Mouse (Mus musculus): Measurements from ENCODE around the gene Hagh. TPM values are rescaled to one million over a fixed set of nuclear protein-coding genes. Genes with fewer than 3 reads are reported as not detected.

Gene Hagh
- polyA plus RNA-seq, 1 experiment from 2014 or later: 75.6 TPM

DNA sequence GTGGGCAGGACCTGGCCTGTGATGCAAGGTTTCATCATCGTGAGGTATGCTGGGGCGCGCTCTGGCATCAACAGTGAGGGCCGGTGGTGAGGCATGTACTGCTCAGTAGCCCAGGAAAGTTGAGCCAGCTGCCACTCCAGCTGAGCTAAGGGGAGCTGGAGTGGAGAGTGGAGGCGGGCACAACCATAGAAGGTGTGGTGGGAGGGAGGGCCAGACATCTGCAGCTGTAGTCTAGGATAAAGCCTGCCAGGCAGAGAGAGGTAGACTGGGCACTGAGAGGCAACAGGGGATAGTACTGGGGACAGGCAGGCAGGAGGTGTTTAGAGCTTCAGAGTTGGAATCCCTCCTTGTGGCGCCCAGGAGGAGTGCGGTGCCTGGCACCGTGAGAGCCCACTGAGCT is 20.1 kb downstream of the Hagh start:
- no peaks in the 10 kb centered on the region for H3K27me3 ChIP-seq (ENCODE audit: insufficient read depth, low read length)
- ATAC-seq (ENCODE audit: low FRiP score, low TSS enrichment): no peak

DNA sequence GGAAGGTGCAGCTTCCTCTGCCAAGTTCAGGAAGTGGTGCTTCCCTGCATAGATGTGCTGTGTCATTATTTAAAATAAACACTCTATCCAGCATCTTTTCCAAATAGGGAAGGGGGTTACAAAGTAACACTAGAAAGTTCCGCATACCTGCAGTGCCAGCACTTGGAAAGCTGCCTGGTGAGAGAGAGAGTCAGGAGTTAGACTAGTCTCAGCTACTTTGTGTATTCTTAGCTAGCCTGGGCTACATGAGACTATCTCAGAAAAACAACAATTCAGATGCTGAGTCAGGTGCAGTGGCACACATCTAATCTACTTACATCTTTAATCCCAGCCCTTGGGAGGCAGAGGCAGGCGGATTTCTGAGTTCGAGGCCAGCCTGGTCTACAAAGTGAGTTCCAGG is 21.8 kb downstream of the Hagh start:
- Histone ChIP-seq H3K9me3 (ENCODE audit: low read length) (no peaks in the 10 kb centered on the region), H3K27ac (ENCODE audit: low read length) (no peak overlapping the region), H3K4me3 (ENCODE audit: low read length) (no peak overlapping the region), H3K4me1 (ENCODE audit: insufficient read depth, low read length) (no peaks in the 10 kb centered on the region), H3K36me3 (ENCODE audit: insufficient read depth, low read length) (peaks cover 22% of the 10 kb centered on the region), H3K4me2 (replicated peaks; ENCODE audit: low read depth, low read length) (no peak overlapping the region), H3K27me3 (ENCODE audit: insufficient read depth, low read length) (no peaks in the 10 kb centered on the region), H3K9ac (replicated peaks; ENCODE audit: low read length) (no peak overlapping the region)
- no peak for ATAC-seq (ENCODE audit: low FRiP score, low TSS enrichment)
- WGBS: 89% methylated on average over 3 of the region's 3 CpGs

More for the DNA sequence above, 20.1 kb downstream of the Hagh start:
- Histone ChIP-seq H3K4me1 (ENCODE audit: insufficient read depth, low read length) (no peaks in the 10 kb centered on the region), H3K36me3 (ENCODE audit: insufficient read depth, low read length) (peaks cover 29% of the 10 kb centered on the region), H3K9me3 (ENCODE audit: low read length) (no peaks in the 10 kb centered on the region), H3K4me2 (replicated peaks; ENCODE audit: low read depth, low read length) (no peak overlapping the region), H3K9ac (replicated peaks; ENCODE audit: low read length) (no peak overlapping the region), H3K27ac (ENCODE audit: low read length) (no peak overlapping the region), H3K4me3 (ENCODE audit: low read length) (no peak overlapping the region)
- 93% methylated on average over 8 of the region's 8 CpGs for WGBS

DNA sequence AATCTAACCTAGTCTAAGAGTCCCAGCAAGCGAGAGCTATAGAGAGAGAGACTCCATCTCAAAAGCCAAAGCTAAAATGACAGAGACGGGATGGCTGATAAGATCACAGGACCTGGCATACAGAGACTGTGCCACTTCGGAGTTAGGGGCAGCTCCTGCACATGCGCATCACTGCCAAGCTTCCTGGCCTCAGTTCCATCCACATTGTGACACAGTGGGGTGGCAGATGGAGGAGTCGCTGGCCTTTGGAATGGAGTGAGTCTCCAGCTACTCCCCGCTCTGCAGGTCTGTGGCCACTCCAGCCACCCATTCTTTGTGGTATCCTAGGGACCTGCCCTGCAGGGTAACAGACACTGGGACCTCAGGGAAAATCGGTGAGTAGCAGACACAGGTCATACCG is 25.8 kb downstream of the Hagh start, which contains the start of gene Igfals:
Gene Igfals (plus strand): TSS at position 222 of the 400 bp plus-strand sequence.
- Histone ChIP-seq H3K4me3 (ENCODE audit: low read length) (no peak within 1 kb of the TSS), H3K4me2 (replicated peaks; ENCODE audit: low read depth, low read length) (no peak within 1 kb of the TSS), H3K9me3 (ENCODE audit: low read length) (no peaks in the 10 kb centered on the region), H3K9ac (replicated peaks; ENCODE audit: low read length) (no peak within 1 kb of the TSS), H3K36me3 (ENCODE audit: insufficient read depth, low read length) (peaks cover 17% of the 10 kb centered on the region), H3K4me1 (ENCODE audit: insufficient read depth, low read length) (no peaks in the 10 kb centered on the region), H3K27me3 (ENCODE audit: insufficient read depth, low read length) (no peaks in the 10 kb centered on the region), H3K27ac (ENCODE audit: low read length) (no peak within 1 kb of the TSS)
- ATAC-seq (ENCODE audit: low FRiP score, low TSS enrichment): no peak
- 92% methylated on average over 8 of the region's 8 CpGs for WGBS

DNA sequence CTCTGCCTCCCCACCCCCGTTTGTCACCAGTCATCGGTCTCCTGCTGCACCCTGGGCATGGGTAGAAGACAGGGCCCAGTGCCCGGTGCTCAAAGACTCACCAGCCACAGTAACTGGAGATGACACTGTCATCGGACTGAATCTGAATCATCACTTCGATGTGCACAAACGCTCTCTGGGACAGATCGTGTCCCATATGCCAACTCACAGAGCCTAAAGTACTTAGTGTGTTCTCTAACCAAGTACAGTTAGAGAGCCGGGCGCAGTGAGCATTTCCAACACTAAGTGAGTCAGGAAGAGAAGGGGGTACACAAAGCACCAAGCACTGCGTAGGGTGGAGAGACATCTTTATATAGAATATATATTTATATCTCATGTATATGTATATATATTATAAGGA is 28.0 kb downstream of the Hagh start:
- H3K4me1 ChIP-seq (ENCODE audit: insufficient read depth, low read length): no peaks in the 10 kb centered on the region
- no peak overlapping the region for H3K9ac ChIP-seq (replicated peaks; ENCODE audit: low read length)
- 92% methylated on average over 10 of the region's 10 CpGs for WGBS
- ATAC-seq (ENCODE audit: low FRiP score, low TSS enrichment): no peak
- no peaks in the 10 kb centered on the region for H3K27me3 ChIP-seq (ENCODE audit: insufficient read depth, low read length)
- no peak overlapping the region for H3K27ac ChIP-seq (ENCODE audit: low read length)
- no peaks in the 10 kb centered on the region for H3K9me3 ChIP-seq (ENCODE audit: low read length)
- no peak overlapping the region for H3K4me3 ChIP-seq (ENCODE audit: low read length)
- no peak overlapping the region for H3K4me2 ChIP-seq (replicated peaks; ENCODE audit: low read depth, low read length)
- peaks cover 7% of the 10 kb centered on the region; the same call in 1 of the 2 replicates for H3K36me3 ChIP-seq (ENCODE audit: insufficient read depth, low read length)

GRCm38 (mm10) chr17:24873695-24874404 is 33.9 kb downstream of the Hagh start:
- Histone ChIP-seq H3K4me3 (ENCODE audit: low read length) (no peak overlapping the region), H3K27me3 (ENCODE audit: insufficient read depth, low read length) (no peaks in the 10 kb centered on the region), H3K36me3 (ENCODE audit: insufficient read depth, low read length) (no peaks in the 10 kb centered on the region), H3K4me1 (ENCODE audit: insufficient read depth, low read length) (no peaks in the 10 kb centered on the region), H3K27ac (ENCODE audit: low read length) (no peak overlapping the region), H3K9ac (replicated peaks; ENCODE audit: low read length) (no peak overlapping the region), H3K4me2 (replicated peaks; ENCODE audit: low read depth, low read length) (no peak overlapping the region), H3K9me3 (ENCODE audit: low read length) (no peaks in the 10 kb centered on the region)
- ATAC-seq (ENCODE audit: low FRiP score, low TSS enrichment): no peak
- WGBS: 50% methylated on average over 4 of the region's 4 CpGs

GRCm38 (mm10) chr17:24874405-24874745 is 34.4 kb downstream of the Hagh start:
- Histone ChIP-seq H3K9me3 (ENCODE audit: low read length) (no peaks in the 10 kb centered on the region), H3K4me3 (ENCODE audit: low read length) (no peak overlapping the region), H3K4me2 (replicated peaks; ENCODE audit: low read depth, low read length) (no peak overlapping the region), H3K27me3 (ENCODE audit: insufficient read depth, low read length) (no peaks in the 10 kb centered on the region), H3K9ac (replicated peaks; ENCODE audit: low read length) (no peak overlapping the region), H3K4me1 (ENCODE audit: insufficient read depth, low read length) (no peaks in the 10 kb centered on the region), H3K27ac (ENCODE audit: low read length) (no peak overlapping the region), H3K36me3 (ENCODE audit: insufficient read depth, low read length) (no peaks in the 10 kb centered on the region)
- ATAC-seq (ENCODE audit: low FRiP score, low TSS enrichment): no peak
- 52% methylated on average over 1 of the region's 1 CpGs for WGBS

DNA sequence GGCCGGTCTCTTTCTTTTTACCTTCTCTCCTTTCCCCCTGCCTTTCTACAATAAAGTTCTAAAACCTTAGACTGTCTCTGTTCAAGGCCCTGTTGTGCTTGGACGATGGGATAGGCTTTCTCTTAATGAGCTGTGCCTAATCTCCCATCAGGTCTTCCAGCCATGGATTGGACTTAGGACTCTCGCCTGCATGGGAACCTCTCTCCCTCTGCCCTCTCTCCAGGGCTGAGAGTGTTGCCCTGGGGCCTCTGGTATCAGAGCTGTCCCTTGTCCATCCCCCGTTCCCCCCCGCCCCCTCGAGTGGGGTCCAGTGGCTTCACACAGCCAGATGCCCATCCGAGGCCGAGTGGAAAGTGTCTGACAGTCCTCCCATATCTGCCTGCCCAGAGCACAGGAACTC is 35.0 kb downstream of the Hagh start:
- Histone ChIP-seq H3K4me2 (replicated peaks; ENCODE audit: low read depth, low read length) (no peak overlapping the region), H3K4me3 (ENCODE audit: low read length) (no peak overlapping the region), H3K36me3 (ENCODE audit: insufficient read depth, low read length) (no peaks in the 10 kb centered on the region), H3K9me3 (ENCODE audit: low read length) (no peaks in the 10 kb centered on the region), H3K4me1 (ENCODE audit: insufficient read depth, low read length) (no peaks in the 10 kb centered on the region), H3K27me3 (ENCODE audit: insufficient read depth, low read length) (no peaks in the 10 kb centered on the region), H3K9ac (replicated peaks; ENCODE audit: low read length) (no peak overlapping the region), H3K27ac (ENCODE audit: low read length) (no peak overlapping the region)
- 78% methylated on average over 8 of the region's 8 CpGs for WGBS
- ATAC-seq (ENCODE audit: low FRiP score, low TSS enrichment): no peak

- peak; percentile 52; the same call in 1 of the 2 replicates for ATAC-seq (ENCODE audit: low FRiP score, low TSS enrichment)
- Histone ChIP-seq H3K36me3 (ENCODE audit: insufficient read depth, low read length) (no peaks in the 10 kb centered on the region), H3K9me3 (ENCODE audit: low read length) (no peaks in the 10 kb centered on the region), H3K4me3 (ENCODE audit: low read length) (no peak overlapping the region), H3K27ac (ENCODE audit: low read length) (peak overlapping the region; percentile 54), H3K27me3 (ENCODE audit: insufficient read depth, low read length) (no peaks in the 10 kb centered on the region), H3K4me1 (ENCODE audit: insufficient read depth, low read length) (no peaks in the 10 kb centered on the region), H3K9ac (replicated peaks; ENCODE audit: low read length) (peak overlapping the region; percentile 43; the same call in 1 of the 2 replicates), H3K4me2 (replicated peaks; ENCODE audit: low read depth, low read length) (no peak overlapping the region)
- WGBS: 56% methylated on average over 10 of the region's 10 CpGs
These were observed 37.6 kb downstream of the Hagh start for GRCm38 (mm10) chr17:24877336-24878116.

DNA sequence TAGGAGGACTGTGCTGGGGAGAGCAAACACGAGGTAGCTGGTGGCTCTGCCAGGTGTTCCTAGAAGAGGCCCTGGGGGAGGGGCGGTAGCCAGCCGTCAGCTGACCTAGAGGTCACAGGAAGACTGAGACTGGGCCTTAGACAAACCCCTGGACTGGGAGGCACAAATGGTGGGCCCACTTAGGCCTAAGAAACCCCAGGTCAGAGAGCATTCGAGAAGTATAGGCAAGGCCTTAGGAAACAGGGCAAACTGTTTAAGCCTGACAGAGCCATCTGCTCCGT is 38.1 kb downstream of the Hagh start:
- WGBS: 26% methylated on average over 5 of the region's 5 CpGs
- Histone ChIP-seq H3K4me2 (replicated peaks; ENCODE audit: low read depth, low read length) (no peak overlapping the region), H3K4me3 (ENCODE audit: low read length) (no peak overlapping the region), H3K36me3 (ENCODE audit: insufficient read depth, low read length) (0 out of 2 replicates have a peak, but pooled peaks cover 3% of the 10 kb centered on the region), H3K4me1 (ENCODE audit: insufficient read depth, low read length) (no peaks in the 10 kb centered on the region), H3K27ac (ENCODE audit: low read length) (peak overlapping the region; percentile 54), H3K9me3 (ENCODE audit: low read length) (no peaks in the 10 kb centered on the region), H3K9ac (replicated peaks; ENCODE audit: low read length) (peak overlapping the region; percentile 43; the same call in 1 of the 2 replicates), H3K27me3 (ENCODE audit: insufficient read depth, low read length) (no peaks in the 10 kb centered on the region)
- ATAC-seq (ENCODE audit: low FRiP score, low TSS enrichment): no peak

DNA sequence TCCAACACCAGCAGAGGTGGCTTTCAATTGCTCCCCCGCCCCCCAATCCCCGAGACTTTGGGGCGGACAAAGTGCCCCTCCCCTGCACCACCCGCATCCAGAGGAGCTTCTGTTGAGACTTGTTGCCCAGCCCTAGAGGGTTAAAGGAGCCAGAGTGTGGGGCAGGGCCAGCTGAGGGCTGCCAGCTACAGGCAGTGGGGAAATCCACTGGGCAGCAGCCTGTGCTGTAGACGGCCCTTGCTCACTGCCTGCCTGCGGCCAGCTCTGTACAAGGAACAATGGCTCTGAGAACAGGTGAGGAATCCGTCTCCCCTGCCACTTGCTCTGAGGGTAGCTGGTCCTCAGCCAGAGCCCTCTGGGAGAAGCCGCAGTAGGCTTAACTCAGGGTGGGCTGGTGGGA is 38.6 kb downstream of the Hagh start:
- WGBS: 70% methylated on average over 8 of the region's 8 CpGs
- Histone ChIP-seq H3K4me2 (replicated peaks; ENCODE audit: low read depth, low read length) (no peak overlapping the region), H3K36me3 (ENCODE audit: insufficient read depth, low read length) (0 out of 2 replicates have a peak, but pooled peaks cover 3% of the 10 kb centered on the region), H3K9ac (replicated peaks; ENCODE audit: low read length) (peak overlapping the region; percentile 43; the same call in 1 of the 2 replicates), H3K27me3 (ENCODE audit: insufficient read depth, low read length) (no peaks in the 10 kb centered on the region), H3K4me3 (ENCODE audit: low read length) (no peak overlapping the region), H3K9me3 (ENCODE audit: low read length) (no peaks in the 10 kb centered on the region), H3K4me1 (ENCODE audit: insufficient read depth, low read length) (no peaks in the 10 kb centered on the region), H3K27ac (ENCODE audit: low read length) (no peak overlapping the region)
- no peak for ATAC-seq (ENCODE audit: low FRiP score, low TSS enrichment)
